Mouse (Mus musculus): ENCODE data around the gene Camta2.
A peak's percentile ranks its signal among the peaks of the same experiment; 100 is the strongest.

Camta2 gene

DNA sequence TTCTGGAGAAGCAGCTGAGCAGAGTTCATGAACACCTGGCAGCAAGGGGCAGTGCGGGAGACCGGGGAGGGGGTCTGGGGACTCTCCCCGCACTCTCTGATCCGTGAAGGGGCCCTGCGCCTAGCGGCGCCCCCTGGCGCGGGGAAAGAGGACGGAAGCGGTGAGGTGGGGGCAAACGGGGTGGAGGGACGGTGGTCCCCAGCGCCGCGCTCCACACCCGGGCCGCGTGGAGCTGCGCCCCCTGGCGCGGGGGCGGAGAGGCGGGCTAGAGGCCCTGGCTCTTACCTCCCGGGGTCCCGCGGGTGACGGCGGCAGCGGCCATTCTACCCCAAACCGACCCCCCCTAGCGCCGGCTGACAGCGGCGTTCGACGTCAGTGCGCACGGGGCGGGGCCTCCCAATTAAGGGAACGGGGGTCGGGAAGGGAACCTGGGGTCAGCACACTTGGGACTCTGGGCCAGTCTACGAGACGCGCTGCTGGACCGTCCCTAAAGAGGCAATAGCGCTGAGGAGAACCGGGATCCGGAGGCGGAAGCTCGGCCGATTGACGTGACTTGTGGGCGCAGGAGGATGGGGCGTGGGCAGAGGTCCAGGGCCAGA lies at the start of gene Camta2:
Gene Camta2, minus strand, starts transcription at position 505 of the 599 bp plus-strand sequence.
- DNase-seq (ENCODE audit: low spot score), result peak; percentile 85

DNA sequence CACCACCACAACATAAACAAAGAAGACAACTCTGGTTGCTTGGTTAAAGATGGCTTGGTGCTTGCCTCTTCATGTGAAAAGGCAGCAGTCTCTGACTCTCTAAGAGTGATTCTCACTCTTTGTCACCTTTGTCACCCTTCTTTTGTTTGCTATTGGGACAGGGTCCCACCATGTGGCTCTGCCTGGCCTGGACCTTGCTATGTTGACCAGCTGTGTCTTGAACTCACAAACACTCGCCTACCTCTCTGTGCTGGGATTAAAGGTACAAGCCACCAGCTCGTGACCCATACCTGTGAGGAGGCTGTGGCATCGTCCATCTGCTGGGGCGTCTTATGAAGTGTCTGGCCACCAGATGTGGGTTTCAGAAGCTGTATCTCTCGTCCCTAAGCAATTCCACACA lies 45.4 kb upstream of the Camta2 start:
- DNase-seq (ENCODE audit: low spot score), result no peak

DNA sequence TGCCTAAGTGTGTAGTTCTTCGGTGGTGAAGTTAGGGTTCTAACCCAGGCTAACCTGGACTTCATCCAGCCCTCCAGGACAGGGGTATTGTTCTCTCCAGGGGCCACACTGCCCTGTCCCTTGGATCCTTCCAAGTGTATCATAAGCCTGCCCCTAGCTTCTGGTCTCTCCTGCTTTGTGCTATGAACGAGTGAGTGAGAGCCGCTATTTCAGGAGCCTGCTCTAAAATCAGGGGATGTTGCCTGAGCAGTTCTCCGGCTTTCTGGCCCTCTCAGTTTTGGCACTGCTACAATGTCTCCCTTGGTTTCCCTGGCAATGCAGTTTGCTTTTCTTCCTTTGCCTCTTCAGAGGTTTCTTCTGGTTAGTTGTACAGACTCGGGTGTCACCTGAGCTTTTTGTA lies 43.3 kb upstream of the Camta2 start:
- no peak for DNase-seq (ENCODE audit: low spot score)

- no peak for DNase-seq (ENCODE audit: low spot score)
Measured at GRCm38 (mm10) chr11:70730427-70731038, 42.6 kb upstream of the Camta2 start.

GRCm38 (mm10) chr11:70727385-70727784 lies 39.5 kb upstream of the Camta2 start:
- no peak for DNase-seq (ENCODE audit: low spot score)

GRCm38 (mm10) chr11:70726585-70726984 lies 38.7 kb upstream of the Camta2 start:
- no peak for DNase-seq (ENCODE audit: low spot score)

GRCm38 (mm10) chr11:70724706-70725105 lies 36.8 kb upstream of the Camta2 start:
- DNase-seq (ENCODE audit: low spot score), result no peak

DNA sequence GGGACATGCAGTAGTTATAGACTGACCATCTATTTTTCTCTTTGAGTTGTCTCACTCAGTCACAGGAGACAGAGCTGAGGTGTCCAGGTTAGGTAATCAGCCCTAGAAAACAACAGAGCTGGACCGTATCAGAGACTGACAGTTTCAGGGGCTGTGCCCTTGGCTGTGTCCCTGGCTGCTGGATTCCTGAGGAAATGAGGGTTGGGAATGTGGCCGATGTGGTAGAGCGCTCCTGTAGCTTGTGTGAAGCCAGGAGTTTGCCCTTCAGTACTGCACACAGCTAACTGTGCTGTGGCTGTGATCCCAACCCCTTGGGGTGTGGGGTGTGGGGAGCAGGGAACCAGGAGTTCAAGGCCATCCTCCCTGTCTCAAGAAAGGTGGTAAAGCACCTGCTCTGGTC lies 33.2 kb upstream of the Camta2 start:
- DNase-seq (ENCODE audit: low spot score), result no peak

DNA sequence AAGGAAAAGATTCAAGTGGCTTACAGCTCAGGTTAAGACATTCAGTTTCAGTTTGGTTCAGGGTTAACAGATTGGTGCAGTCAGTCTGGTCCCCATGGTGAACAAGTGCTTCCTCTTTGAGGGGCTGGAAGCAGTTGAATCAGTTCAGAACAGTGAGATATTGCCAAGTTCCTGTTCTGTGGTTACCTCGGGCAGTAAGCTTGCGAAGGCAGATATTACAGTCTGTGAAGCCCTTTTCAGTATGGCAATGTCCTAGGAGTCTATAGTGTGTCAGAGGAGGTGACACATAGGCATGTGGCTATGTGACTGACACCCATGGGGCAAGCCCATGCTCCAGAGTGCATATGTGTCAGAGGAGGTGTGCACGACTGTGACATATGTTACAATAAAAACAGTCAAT lies 32.7 kb upstream of the Camta2 start:
- DNase-seq (ENCODE audit: low spot score), result peak; percentile 50

GRCm38 (mm10) chr11:70718481-70718880 lies 30.6 kb upstream of the Camta2 start:
- no peak for DNase-seq (ENCODE audit: low spot score)

DNA sequence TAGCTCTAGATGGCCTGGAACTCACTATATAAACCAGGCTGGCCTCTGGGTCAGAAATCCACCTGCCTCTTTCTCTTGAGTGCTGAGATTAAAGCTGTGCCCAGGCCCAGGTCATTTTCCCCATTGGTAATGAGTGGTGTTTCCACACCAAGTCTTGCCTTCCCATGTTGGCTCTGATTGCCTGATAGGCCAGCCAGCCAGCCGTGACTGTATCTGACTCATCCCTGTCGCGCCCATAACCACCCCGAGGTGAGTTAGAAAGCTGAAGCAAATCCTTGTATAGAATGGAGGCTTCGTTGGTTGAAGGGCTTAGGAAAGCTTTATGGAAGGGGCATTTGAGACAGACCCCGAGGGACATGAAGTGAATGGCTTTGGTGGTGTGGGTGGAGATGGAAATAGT lies 27.9 kb upstream of the Camta2 start:
- no peak for DNase-seq (ENCODE audit: low spot score)

DNA sequence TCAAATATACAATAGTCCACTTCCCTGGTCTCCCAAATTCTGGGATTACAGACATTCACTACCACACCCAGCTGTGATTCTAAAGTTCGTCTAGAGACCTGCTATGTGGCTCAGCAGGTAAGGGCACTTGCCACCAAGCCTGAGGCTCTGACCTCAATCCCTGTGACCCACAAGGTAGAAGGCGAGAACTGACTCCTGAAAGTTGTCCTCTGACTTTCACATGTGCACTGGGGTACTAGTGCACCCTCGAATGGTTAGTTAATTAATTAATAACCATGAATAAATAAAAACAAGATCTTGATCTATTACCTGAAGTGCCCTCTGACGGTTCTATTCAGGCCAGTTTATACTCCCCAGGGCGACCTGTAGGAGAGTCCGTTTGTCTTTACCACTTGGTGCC lies 25.3 kb upstream of the Camta2 start:
- DNase-seq (ENCODE audit: low spot score), result no peak

DNA sequence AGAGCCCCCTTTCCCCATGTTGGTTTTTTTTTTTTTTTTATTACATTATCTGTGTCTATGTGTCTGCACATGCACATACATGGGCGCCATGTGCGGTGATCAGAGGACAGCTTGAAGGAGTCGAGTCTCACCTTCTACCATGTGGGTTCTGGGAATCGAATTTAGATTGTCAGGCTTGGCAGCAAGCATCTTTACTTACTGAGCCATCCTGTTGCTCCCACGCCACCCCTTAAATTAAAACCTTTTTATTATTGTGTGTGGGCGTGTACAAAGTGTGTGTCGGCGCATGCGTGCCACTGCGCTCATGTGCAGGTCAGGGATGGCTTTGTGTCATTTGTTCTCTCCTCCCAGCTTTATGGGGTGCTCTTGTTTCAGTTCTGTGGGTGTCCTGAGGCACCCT lies 23.1 kb upstream of the Camta2 start:
- no peak for DNase-seq (ENCODE audit: low spot score)

DNA sequence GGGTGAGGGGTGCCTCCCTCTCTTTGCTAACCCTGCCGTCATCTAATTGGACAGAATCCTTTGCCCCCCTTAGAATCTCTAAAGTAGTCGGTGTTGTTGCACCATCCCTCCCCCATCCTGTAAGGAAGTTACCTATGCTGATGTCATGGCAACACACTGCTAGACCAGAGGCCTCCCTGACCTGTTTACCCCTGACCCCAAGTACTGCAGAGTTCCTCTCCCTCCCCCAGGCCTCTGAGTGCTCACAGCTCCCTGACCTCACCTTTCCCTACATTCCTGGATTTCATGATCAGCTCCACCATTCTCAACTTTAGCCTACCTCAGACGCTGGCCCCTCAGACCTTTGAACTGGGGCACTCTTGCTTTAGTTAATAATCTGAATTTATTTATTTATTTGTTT lies 18.2 kb upstream of the Camta2 start:
- no peak for DNase-seq (ENCODE audit: low spot score)

DNA sequence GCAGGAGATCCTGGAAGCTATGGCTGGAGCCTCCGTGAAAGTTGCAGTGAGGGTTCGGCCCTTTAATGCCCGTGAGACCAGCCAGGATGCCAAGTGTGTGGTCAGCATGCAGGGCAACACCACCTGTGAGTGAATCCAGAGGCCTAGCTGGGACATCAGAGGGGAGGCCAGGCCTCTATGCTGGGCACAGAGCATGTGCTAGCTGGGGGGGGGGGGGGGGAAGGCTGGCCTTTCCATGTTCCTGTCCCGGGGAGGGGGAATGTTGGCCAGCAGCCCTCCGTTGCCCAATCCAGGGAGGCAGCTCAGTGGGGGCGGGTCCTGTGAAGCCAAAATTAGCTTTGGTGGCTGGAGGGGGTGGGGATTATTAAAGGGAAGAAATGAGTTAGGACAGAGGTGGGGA lies 14.9 kb upstream of the Camta2 start:
- DNase-seq (ENCODE audit: low spot score), result peak; percentile 54

DNA sequence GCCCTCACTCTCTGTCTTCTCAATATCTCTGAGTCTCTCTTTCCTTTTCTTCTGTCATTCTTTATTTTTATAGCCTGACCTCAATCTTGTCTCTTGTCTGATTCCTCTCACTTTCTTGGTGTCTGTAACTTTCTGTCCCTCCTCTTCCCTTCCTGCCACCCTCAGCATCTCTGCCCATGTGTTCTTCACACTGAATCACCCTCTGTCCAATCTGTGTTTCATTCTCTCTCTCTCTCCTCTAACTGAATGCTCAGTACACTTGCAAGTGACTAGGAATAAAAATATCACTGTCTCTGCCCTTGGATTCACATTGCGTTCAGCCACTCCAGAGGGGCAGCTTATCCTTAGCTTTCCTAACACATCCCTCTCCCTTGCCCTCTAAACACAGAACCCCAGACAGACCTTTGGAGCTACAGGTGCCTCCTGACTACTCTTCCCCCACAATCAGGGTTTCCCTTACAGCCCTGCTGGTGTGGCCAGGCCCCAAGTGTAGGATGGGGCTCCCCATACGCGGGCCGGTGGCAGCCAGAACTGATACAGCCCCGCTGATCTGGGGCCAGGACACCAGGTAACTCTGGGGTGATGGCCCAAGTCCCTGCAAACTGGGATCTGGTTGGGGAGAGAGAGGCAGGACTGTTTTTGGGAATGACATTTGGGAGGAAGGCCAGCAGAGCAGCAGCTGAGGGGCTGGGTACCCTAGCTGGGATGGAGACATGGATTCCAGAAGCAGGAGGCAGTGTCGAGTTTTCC lies 14.3 kb upstream of the Camta2 start:
- DNase-seq (ENCODE audit: low spot score), result no peak

- no peak for DNase-seq (ENCODE audit: low spot score)
Measured at GRCm38 (mm10) chr11:70701221-70701955, 13.5 kb upstream of the Camta2 start.

GRCm38 (mm10) chr11:70700613-70701012 lies 12.7 kb upstream of the Camta2 start:
- DNase-seq (ENCODE audit: low spot score), result peak; percentile 65

GRCm38 (mm10) chr11:70699722-70700556 lies 12.0 kb upstream of the Camta2 start, which contains the start of the genes Inca1 and Kif1c:
Gene Inca1, minus strand, starts transcription at chr11:70700155.
Gene Kif1c, plus strand, starts transcription at chr11:70700548.
- peak; percentile 94 for DNase-seq (ENCODE audit: low spot score)

- no peak for DNase-seq (ENCODE audit: low spot score)
Measured at GRCm38 (mm10) chr11:70699051-70699450, 11.1 kb upstream of the Camta2 start.

GRCm38 (mm10) chr11:70697376-70697775 lies 9.5 kb upstream of the Camta2 start:
- no peak for DNase-seq (ENCODE audit: low spot score)

GRCm38 (mm10) chr11:70693504-70693903 lies 5.6 kb upstream of the Camta2 start:
- no peak for DNase-seq (ENCODE audit: low spot score)

Data from lung, postnatal 25 days (tissue).